Mouse (Mus musculus) ES-E14 (cell line): ENCODE results near the gene Pde6d.

ENCODE experiments used
- CHD2 ChIP-seq: IDR thresholded peaks from 2 replicates; pipeline ENCODE4 v1.6.1; 2014; ENCODE audit warnings: mild to moderate bottlenecking, low read depth, low read length, inconsistent platforms
- MAFK ChIP-seq: IDR thresholded peaks from 2 replicates; pipeline ENCODE4 v1.6.1; 2014; ENCODE audit warnings: mild to moderate bottlenecking, low read depth, low read length, inconsistent platforms; ENCODE audit not compliant: insufficient read depth

- no peak for TF ChIP-seq MAFK
- TF ChIP-seq CHD2, result no peak
Observed at GRCm38 (mm10) chr1:86529590-86529989, 52.8 kb downstream of the Pde6d start.
